Mouse (Mus musculus): ENCODE results near the gene Esyt2.

DNA sequence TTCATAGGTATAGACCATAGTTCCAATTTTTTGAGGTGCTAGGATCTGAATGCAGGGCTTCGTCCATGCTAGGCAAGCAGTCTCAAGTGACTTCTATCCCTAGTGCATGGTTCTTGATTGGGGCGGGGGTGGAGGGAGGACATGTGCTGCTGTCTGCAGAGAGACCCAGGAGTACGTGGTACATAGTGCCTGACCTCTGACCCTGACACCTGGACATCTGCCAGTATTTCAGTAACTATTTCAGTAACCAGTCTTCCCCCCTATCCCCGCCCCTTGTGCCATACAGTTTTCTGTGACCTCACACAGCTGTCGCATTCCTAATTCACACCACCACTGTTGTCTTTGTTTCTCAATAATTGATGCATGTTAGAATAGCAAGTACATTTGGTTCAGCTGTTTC, 71.4 kb downstream of the Esyt2 start:
- TF ChIP-seq CTCF (IDR thresholded peaks at IDR 0.05; ENCODE audit: low read depth) (no peak), EP300 (IDR thresholded peaks at IDR 0.05; ENCODE audit: low read depth) (no peak)
